Mouse (Mus musculus) heart, postnatal 14 days (tissue): Measurements from ENCODE around the gene Plekha6. TPM values are rescaled to one million over a fixed set of nuclear protein-coding genes. Genes with fewer than 3 reads are reported as not detected.

Experiments
- DNase-seq, 2 experiments: peaks; one replicate each; pipeline ENCODE4 v3.0.0; 2021 to 2022
- intact Hi-C: fragments of 180-260 bp; cut with DNase I; formaldehyde crosslinking; loops from one replicate; pipeline ENCODE4 v1.15.1; 2025
- total RNA-seq, 2 experiments: library from RNA; stranded (reverse); gene quantifications; 2 replicates each; pipeline ENCODE4 v1.2.3; 2021

The Plekha6 gene
- total RNA-seq, 2 experiments from 2014 or later, result 69.0 to 81.8 TPM

- intact Hi-C loops, result no loop called here
- DNase-seq, result no peak
These were observed 180.3 kb downstream of the Plekha6 start for GRCm38 (mm10) chr1:133344357-133344756.

DNA sequence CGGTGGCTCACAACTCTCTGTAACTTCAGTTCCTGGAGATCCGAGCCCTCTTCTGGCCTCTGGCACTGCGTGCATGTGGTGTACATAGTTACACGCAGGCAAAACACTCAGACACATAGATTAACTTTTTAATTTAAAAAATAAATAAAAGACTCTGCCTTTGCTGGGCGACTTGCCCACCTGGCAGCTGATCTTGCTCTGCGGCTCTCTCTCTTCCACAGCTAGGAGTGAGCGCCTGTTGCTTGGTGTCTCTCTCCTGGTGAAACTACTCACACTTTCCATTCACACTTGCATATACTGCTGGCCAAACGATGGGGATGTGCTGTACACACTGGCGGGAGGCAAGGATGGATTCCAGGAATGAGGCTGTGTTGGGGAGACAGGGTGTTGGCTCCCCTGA is 182.5 kb downstream of the Plekha6 start:
- intact Hi-C loops, result no loop called here
- no peak for DNase-seq

DNA sequence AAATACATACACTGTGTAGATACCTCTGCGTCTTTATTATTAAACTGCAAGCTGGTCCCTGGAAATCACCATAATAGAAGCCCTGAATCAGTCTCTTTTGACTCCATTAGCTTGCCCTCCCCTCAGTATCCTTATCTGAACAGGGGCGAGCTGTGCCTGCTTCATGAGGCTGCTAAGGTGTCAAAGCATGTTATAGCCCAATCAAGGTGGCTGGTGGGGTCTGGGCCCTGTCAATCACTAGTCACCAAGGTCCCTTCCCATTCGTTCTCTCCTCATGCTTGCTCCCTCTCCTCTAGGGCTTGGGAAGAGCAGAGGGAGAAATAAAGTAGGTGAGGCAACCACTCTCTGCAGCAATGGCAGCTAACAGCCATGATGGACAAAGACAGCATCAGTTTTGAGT is 183.2 kb downstream of the Plekha6 start:
- intact Hi-C loops, result no loop called here
- DNase-seq, result no peak

DNA sequence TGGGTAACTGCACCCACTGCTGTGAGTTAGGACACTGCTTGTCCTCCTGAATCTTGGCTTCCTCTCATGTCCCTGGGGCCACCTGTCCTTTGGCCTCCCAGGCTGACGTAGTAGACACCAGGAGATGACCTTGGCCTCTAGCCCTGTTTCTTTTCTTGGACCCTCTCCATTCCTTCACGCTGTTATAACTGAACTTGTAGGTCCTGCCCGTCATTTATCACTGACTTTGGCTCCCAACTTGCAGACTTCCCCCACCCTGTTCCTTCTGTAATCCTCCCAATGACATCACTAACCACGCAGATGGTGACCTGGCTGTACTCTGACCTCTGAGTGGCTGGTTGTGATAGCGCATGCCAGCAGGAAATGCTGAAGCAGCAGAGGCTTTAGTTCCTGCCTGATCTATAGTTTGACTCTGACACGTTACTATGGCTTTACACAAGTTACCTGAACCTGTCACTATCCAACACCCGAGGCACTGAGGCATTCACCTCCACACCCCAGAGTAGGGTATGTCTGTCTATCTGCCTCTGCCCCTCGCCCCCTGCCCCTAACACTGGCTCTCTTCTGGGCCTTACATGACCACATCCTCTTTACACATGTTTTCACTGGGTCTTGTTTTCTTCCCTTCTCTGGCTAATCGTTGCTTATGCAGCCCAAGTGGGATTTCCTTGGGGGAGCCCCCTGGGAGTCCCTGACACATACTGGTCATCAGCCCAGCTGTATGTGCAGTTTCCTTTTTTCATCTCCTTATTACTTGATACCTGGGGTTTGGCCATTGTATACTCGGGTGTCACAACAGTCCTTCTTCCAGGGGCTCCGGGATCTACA is 183.9 kb downstream of the Plekha6 start:
- intact Hi-C loops, result no loop called here

DNA sequence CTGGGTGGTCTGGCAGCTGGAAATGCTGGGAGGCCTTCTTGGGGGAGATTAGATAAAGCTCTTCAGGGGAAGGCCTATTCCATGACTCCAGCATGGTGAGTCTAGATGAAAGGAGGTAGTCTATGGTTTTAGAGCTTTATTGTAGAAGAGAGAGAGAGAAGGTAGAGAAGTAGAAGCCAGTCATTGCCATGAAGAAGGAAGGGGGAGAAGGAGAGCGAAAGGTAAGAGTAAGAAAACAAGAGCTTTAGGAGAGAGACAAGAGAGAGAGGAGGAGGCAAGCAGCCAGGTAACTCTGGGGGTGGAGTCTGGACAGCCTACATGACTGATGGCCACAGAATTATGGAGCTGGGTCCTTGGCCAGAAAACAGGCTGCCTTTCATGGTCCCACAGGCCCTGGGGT is 186.2 kb downstream of the Plekha6 start, which contains the start of gene Ren1:
Gene Ren1 (plus strand): TSS at position 301 of the 400 bp plus-strand sequence.
- no peak for DNase-seq
- intact Hi-C loops, result loop anchor here (5.0 kb wide), 1 partner anchor 173 kb away; no protein-coding TSS in a partner anchor

More for the DNA sequence above, 183.9 kb downstream of the Plekha6 start:
- no peak for DNase-seq

DNA sequence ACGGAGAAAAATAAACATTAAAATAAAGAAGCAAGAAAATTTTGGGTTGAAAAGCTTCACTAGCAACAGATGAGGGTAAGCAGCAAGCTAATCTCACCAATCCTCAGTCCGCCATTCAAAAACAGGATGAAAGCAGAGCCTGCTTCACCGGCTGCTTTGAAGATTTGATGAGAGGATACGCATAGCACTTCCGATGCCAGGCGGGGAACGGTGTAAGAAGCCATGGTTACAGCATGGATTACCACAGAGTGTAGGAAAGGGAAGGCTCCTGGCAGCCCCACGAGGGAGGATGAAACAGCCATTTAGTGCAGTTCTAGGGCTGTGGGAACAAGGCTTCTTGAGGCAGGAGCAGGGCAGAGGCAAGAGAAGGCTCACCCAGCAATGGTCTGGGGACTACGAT is 187.8 kb downstream of the Plekha6 start:
- DNase-seq, result no peak
- intact Hi-C loops, result loop anchor here (2.0 to 5.0 kb wide), 2 partner anchors 37 to 174 kb away; no protein-coding TSS in a partner anchor

Other genes starting within 250 kb of the Plekha6 start
- 10 to 100 TPM; 42.8 to 52.4 TPM for gene Mdm4, start 133.6 kb upstream of the Plekha6 start, total RNA-seq
- 10 to 100 TPM; 22.7 to 24.3 TPM for gene Pik3c2b, start 118.5 kb upstream of the Plekha6 start, total RNA-seq
- 10 to 100 TPM; 32.2 to 34.6 TPM for gene Ppp1r15b, start 33.1 kb upstream of the Plekha6 start, total RNA-seq
- gene Golt1a, start 145.6 kb downstream of the Plekha6 start, total RNA-seq, result not detected
- gene Kiss1, start 157.7 kb downstream of the Plekha6 start, total RNA-seq, result not detected
- gene Ren1, start 186.3 kb downstream of the Plekha6 start, total RNA-seq, result under 1 TPM in 1 of 2 experiments, not detected in 1; 0.24 TPM
- gene Etnk2, start 199.4 kb downstream of the Plekha6 start, total RNA-seq, result under 1 TPM; 0.49 to 0.67 TPM